26 mouse cellular contexts compared by ENCODE assay signal in genomic region chr1:74375561-74375960, GRCm38 (mm10). TPM values are rescaled to one million over a fixed set of nuclear protein-coding genes. Genes with fewer than 3 reads are reported as not detected.
A peak's percentile ranks its signal among the peaks of the same experiment; 100 is the strongest.
DNase-seq lines count a peak whose midpoint lies in the region; ATAC-seq lines count a peak whose summit lies in the region.
"Had no signal": no experiment of that assay in that cellular context is flagged by ENCODE, and none has a peak within 500 bp of the region (broad histone marks: within the 10 kb centered on the region; RNA-seq: fewer than 3 reads in every experiment).

No protein-coding gene starts in this region.

- no peak for ATAC-seq in liver, embryonic 11.5 days (replicated peaks; ENCODE audit: low FRiP score)
- peak; percentile 40 for ATAC-seq in megakaryocyte progenitor cell, adult 5-6 weeks (replicated peaks; ENCODE audit: poor library complexity)
- ATAC-seq in hindbrain, embryonic 16.5 days = no peak
- ATAC-seq: activated CD4-positive, CD25-positive, alpha-beta regulatory T cell, adult 4 months; forebrain, embryonic 13.5 days; intestine, embryonic 16.5 days had no signal

- no peaks in the 10 kb centered on the region for H3K9me3 ChIP-seq in liver, embryonic 11.5 days (ENCODE audit: control insufficient read depth, low read length)
- no peaks in the 10 kb centered on the region for H3K9me3 ChIP-seq in hindbrain, embryonic 16.5 days (ENCODE audit: control insufficient read depth, low read length)
- H3K9me3 ChIP-seq: embryonic facial prominence, embryonic 10.5 days; forebrain, embryonic 13.5 days; G1E; hindbrain, embryonic 15.5 days; kidney, embryonic 15.5 days; liver, embryonic 13.5 days; lung, embryonic 15.5 days had no signal

- DNase-seq in heart, adult 11 months = peak; percentile 94
- no peak for DNase-seq in heart, postnatal 36 days
- no peak for DNase-seq in liver, embryonic 11.5 days (ENCODE audit: low spot score)
- DNase-seq in liver = no peak
- DNase-seq: adrenal gland, postnatal 14 days; cerebellum, adult 8-10 months; gastrocnemius, postnatal 25 days; heart, postnatal 4 days; layer of hippocampus, postnatal 36 days; liver, embryonic 13.5 days; right cerebral cortex, postnatal 25 days; thymus, postnatal 14 days had no signal

- intact Hi-C loops in heart, postnatal 36 days (cut with DNase I) = no loop called here

- H3K36me3 ChIP-seq in liver, embryonic 11.5 days (ENCODE audit: control insufficient read depth, insufficient read depth, low read length) = no peaks in the 10 kb centered on the region
- H3K36me3 ChIP-seq in hindbrain, embryonic 16.5 days (ENCODE audit: control insufficient read depth, insufficient read depth, low read length) = no peaks in the 10 kb centered on the region
- H3K36me3 ChIP-seq: embryonic facial prominence, embryonic 10.5 days; G1E; hindbrain, embryonic 15.5 days; kidney, embryonic 15.5 days; liver, embryonic 13.5 days; lung, embryonic 15.5 days had no signal

- H3K9ac ChIP-seq in liver, embryonic 11.5 days (ENCODE audit: low read depth, low read length) = no peak overlapping the region
- H3K9ac ChIP-seq in hindbrain, embryonic 16.5 days (ENCODE audit: low read depth, low read length) = no peak overlapping the region
- H3K9ac ChIP-seq: forebrain, embryonic 13.5 days; hindbrain, embryonic 15.5 days; kidney, embryonic 15.5 days; liver, embryonic 13.5 days; lung, embryonic 15.5 days had no signal

- no peak overlapping the region for H3K27ac ChIP-seq in liver, embryonic 11.5 days (ENCODE audit: low read depth, low read length)
- peak overlapping the region; percentile 86 for H3K27ac ChIP-seq in brown adipose tissue, adult 24 weeks (replicated peaks; ENCODE audit: low read depth, low read length)
- H3K27ac ChIP-seq in hindbrain, embryonic 16.5 days (ENCODE audit: low read depth, low read length) = no peak overlapping the region
- H3K27ac ChIP-seq: embryonic facial prominence, embryonic 10.5 days; forebrain, embryonic 13.5 days; hindbrain, embryonic 15.5 days; kidney, embryonic 15.5 days; liver, embryonic 13.5 days; lung, embryonic 15.5 days had no signal

- H3K4me3 ChIP-seq in liver, embryonic 11.5 days (ENCODE audit: low read depth, low read length) = 0 out of 2 replicates have a peak overlapping the region, but pooled peaks have one; percentile 4
- H3K4me3 ChIP-seq in brown adipose tissue, adult 24 weeks (ENCODE audit: insufficient read depth, low read depth, low read length) = peak overlapping the region; percentile 43
- no peak overlapping the region for H3K4me3 ChIP-seq in hindbrain, embryonic 16.5 days (ENCODE audit: low read length)
- H3K4me3 ChIP-seq: embryonic facial prominence, embryonic 10.5 days; forebrain, embryonic 13.5 days; hindbrain, embryonic 15.5 days; kidney, embryonic 15.5 days; liver, embryonic 13.5 days; lung, embryonic 15.5 days had no signal

- no peak overlapping the region for H3K4me2 ChIP-seq in liver, embryonic 11.5 days
- no peak overlapping the region for H3K4me2 ChIP-seq in hindbrain, embryonic 16.5 days (ENCODE audit: low read length)
- H3K4me2 ChIP-seq: forebrain, embryonic 13.5 days; heart, embryonic 11.5 days; hindbrain, embryonic 15.5 days; kidney, embryonic 15.5 days; liver, embryonic 13.5 days; lung, embryonic 15.5 days had no signal

- WGBS in liver, embryonic 11.5 days = 75% methylated on average over 10 of the region's 10 CpGs
- 79% methylated on average over 10 of the region's 10 CpGs for WGBS in hindbrain, embryonic 16.5 days

- H3K27me3 ChIP-seq in liver, embryonic 11.5 days (replicated peaks; ENCODE audit: control insufficient read depth, insufficient read depth, low read length) = no peaks in the 10 kb centered on the region
- H3K27me3 ChIP-seq in hindbrain, embryonic 16.5 days (replicated peaks; ENCODE audit: control insufficient read depth, insufficient read depth, low read length) = no peaks in the 10 kb centered on the region
- H3K27me3 ChIP-seq: forebrain, embryonic 13.5 days; hindbrain, embryonic 15.5 days; kidney, embryonic 15.5 days; liver, embryonic 13.5 days; lung, embryonic 15.5 days had no signal

- H3K4me1 ChIP-seq in liver, embryonic 11.5 days (replicated peaks; ENCODE audit: control insufficient read depth, insufficient read depth, low read length) = peaks cover 9% of the 10 kb centered on the region
- H3K4me1 ChIP-seq in brown adipose tissue, adult 24 weeks (ENCODE audit: control insufficient read depth, insufficient read depth, insufficient read length, low read length) = 0 out of 2 replicates have a peak, but pooled peaks cover 5% of the 10 kb centered on the region
- H3K4me1 ChIP-seq in hindbrain, embryonic 16.5 days (ENCODE audit: control insufficient read depth, insufficient read depth, low read depth, low read length) = no peaks in the 10 kb centered on the region
- H3K4me1 ChIP-seq: forebrain, embryonic 13.5 days; hindbrain, embryonic 15.5 days; lung, embryonic 15.5 days had no signal

RNA-seq across cellular contexts. Expression of gene Slc11a1, which starts 0.6 kb away (rescaled TPM):
- total RNA-seq in heart, postnatal 36 days (2021) = 1 to 10 TPM; 4.7 to 5.5 TPM
- 10.0 and 10.4 TPM in 2 replicates for polyA plus RNA-seq in liver, embryonic 11.5 days (2014; fragmentation: Nextera tagmentation; extraction: Ambion mirVana)
- 1.5 and 5.8 TPM in 2 replicates for polyA plus RNA-seq in brown adipose tissue, adult 24 weeks (2012; ENCODE audit: insufficient read depth, insufficient read length, missing spikeins)
- 2.1 and 3.8 TPM in 2 replicates for total RNA-seq in megakaryocyte progenitor cell, adult 5-6 weeks (2015)
- 0.95 and 1.7 TPM in 2 replicates for total RNA-seq in megakaryocyte progenitor cell, adult 5-6 weeks (2017)
- 2.6 and 3.3 TPM in 2 replicates for polyA plus RNA-seq in hindbrain, embryonic 16.5 days (2015; fragmentation: Nextera tagmentation; extraction: Ambion mirVana)
- polyA plus RNA-seq: G1E had no signal

RNA-seq across cellular contexts. Expression of gene Catip, which starts 13.7 kb away (rescaled TPM):
- total RNA-seq in heart, postnatal 36 days (2021) = under 1 TPM; 0.19 to 0.41 TPM
- 0.21 TPM in 1 of 2 replicates, not detected in the other for polyA plus RNA-seq in liver, embryonic 11.5 days (2014; fragmentation: Nextera tagmentation; extraction: Ambion mirVana)
- not detected in 2 replicates for polyA plus RNA-seq in brown adipose tissue, adult 24 weeks (2012; ENCODE audit: insufficient read depth, insufficient read length, missing spikeins)
- total RNA-seq in megakaryocyte progenitor cell, adult 5-6 weeks (2015) = 0.37 TPM in 1 of 2 replicates, not detected in the other
- total RNA-seq in megakaryocyte progenitor cell, adult 5-6 weeks (2017) = not detected in 2 replicates
- polyA plus RNA-seq in hindbrain, embryonic 16.5 days (2015; fragmentation: Nextera tagmentation; extraction: Ambion mirVana) = 2.2 and 2.8 TPM in 2 replicates
- total RNA-seq: gastrocnemius, postnatal 25 days; megakaryocyte-erythroid progenitor cell, adult 5-6 weeks; neutrophil, adult 5-6 weeks had no signal
- polyA plus RNA-seq: activated CD4-positive, CD25-positive, alpha-beta regulatory T cell, adult 4 months; G1E had no signal

RNA-seq across cellular contexts. Expression of gene Ctdsp1, which starts 15.7 kb away (rescaled TPM):
- 100 to 1,000 TPM; 127 to 133 TPM for total RNA-seq in heart, postnatal 36 days (2021)
- 65.2 and 71.1 TPM in 2 replicates for polyA plus RNA-seq in liver, embryonic 11.5 days (2014; fragmentation: Nextera tagmentation; extraction: Ambion mirVana)
- polyA plus RNA-seq in brown adipose tissue, adult 24 weeks (2012; ENCODE audit: insufficient read depth, insufficient read length, missing spikeins) = 66.8 and 98.0 TPM in 2 replicates
- total RNA-seq in megakaryocyte progenitor cell, adult 5-6 weeks (2015) = 79.1 and 89.1 TPM in 2 replicates
- 33.0 and 33.2 TPM in 2 replicates for total RNA-seq in megakaryocyte progenitor cell, adult 5-6 weeks (2017)
- polyA plus RNA-seq in hindbrain, embryonic 16.5 days (2015; fragmentation: Nextera tagmentation; extraction: Ambion mirVana) = 19.0 and 20.0 TPM in 2 replicates

RNA-seq across cellular contexts. Expression of gene Vil1, which starts 33.6 kb away (rescaled TPM):
- total RNA-seq in heart, postnatal 36 days (2021) = 1 to 10 TPM in 1 of 2 experiments, under 1 TPM in 1; 0.86 to 1.3 TPM
- 0.88 and 0.94 TPM in 2 replicates for polyA plus RNA-seq in liver, embryonic 11.5 days (2014; fragmentation: Nextera tagmentation; extraction: Ambion mirVana)
- polyA plus RNA-seq in brown adipose tissue, adult 24 weeks (2012; ENCODE audit: insufficient read depth, insufficient read length, missing spikeins) = 0.46 and 1.1 TPM in 2 replicates
- total RNA-seq in megakaryocyte progenitor cell, adult 5-6 weeks (2015) = not detected in 2 replicates
- total RNA-seq in megakaryocyte progenitor cell, adult 5-6 weeks (2017) = not detected in 2 replicates
- polyA plus RNA-seq in hindbrain, embryonic 16.5 days (2015; fragmentation: Nextera tagmentation; extraction: Ambion mirVana) = 0.19 and 0.22 TPM in 2 replicates
- total RNA-seq: megakaryocyte-erythroid progenitor cell, adult 5-6 weeks; neutrophil, adult 5-6 weeks had no signal
